Mouse (Mus musculus): ENCODE results near the gene Kel.

Gene Kel

GRCm38 (mm10) chr6:41704123-41704522 lies at the start of gene Kel:
Gene Kel (minus strand): TSS chr6:41704339.
- DNase-seq (ENCODE audit: extremely low read depth, insufficient read length, low spot score) = no peak

- DNase-seq (ENCODE audit: extremely low read depth, insufficient read length, low spot score) = no peak
Observed at GRCm38 (mm10) chr6:41744664-41745392, 40.7 kb upstream of the Kel start.

- DNase-seq (ENCODE audit: extremely low read depth, insufficient read length, low spot score) = no peak
Observed at GRCm38 (mm10) chr6:41741101-41741500, 37.0 kb upstream of the Kel start.

- DNase-seq (ENCODE audit: extremely low read depth, insufficient read length, low spot score) = no peak
Observed at GRCm38 (mm10) chr6:41734719-41735470, 30.8 kb upstream of the Kel start.

GRCm38 (mm10) chr6:41727989-41728609 lies 24.0 kb upstream of the Kel start:
- DNase-seq (ENCODE audit: extremely low read depth, insufficient read length, low spot score) = no peak

- no peak for DNase-seq (ENCODE audit: extremely low read depth, insufficient read length, low spot score)
Observed at GRCm38 (mm10) chr6:41721430-41721829, 17.3 kb upstream of the Kel start.

GRCm38 (mm10) chr6:41710281-41710680 lies 6.1 kb upstream of the Kel start:
- DNase-seq (ENCODE audit: extremely low read depth, insufficient read length, low spot score) = no peak

- no peak for DNase-seq (ENCODE audit: extremely low read depth, insufficient read length, low spot score)
Observed at GRCm38 (mm10) chr6:41706275-41706674, 2.1 kb upstream of the Kel start.

- no peak for DNase-seq (ENCODE audit: extremely low read depth, insufficient read length, low spot score)
Observed at GRCm38 (mm10) chr6:41702928-41703327, 1.2 kb downstream of the Kel start.

- no peak for DNase-seq (ENCODE audit: extremely low read depth, insufficient read length, low spot score)
Observed at GRCm38 (mm10) chr6:41701245-41701644, 2.9 kb downstream of the Kel start.

- no peak for DNase-seq (ENCODE audit: extremely low read depth, insufficient read length, low spot score)
Observed at GRCm38 (mm10) chr6:41694407-41694806, 9.7 kb downstream of the Kel start.

- DNase-seq (ENCODE audit: extremely low read depth, insufficient read length, low spot score) = no peak
Observed at GRCm38 (mm10) chr6:41692200-41692599, 11.9 kb downstream of the Kel start.

- no peak for DNase-seq (ENCODE audit: extremely low read depth, insufficient read length, low spot score)
Observed at GRCm38 (mm10) chr6:41685596-41685995, 18.5 kb downstream of the Kel start.

- no peak for DNase-seq (ENCODE audit: extremely low read depth, insufficient read length, low spot score)
Observed at GRCm38 (mm10) chr6:41684911-41685310, 19.2 kb downstream of the Kel start.

GRCm38 (mm10) chr6:41684131-41684530 lies 20.0 kb downstream of the Kel start, which contains the start of gene Llcfc1:
Gene Llcfc1 (plus strand): TSS chr6:41684431.
- no peak for DNase-seq (ENCODE audit: extremely low read depth, insufficient read length, low spot score)

- DNase-seq (ENCODE audit: extremely low read depth, insufficient read length, low spot score) = no peak
Observed at GRCm38 (mm10) chr6:41681656-41682055, 22.5 kb downstream of the Kel start.

- no peak for DNase-seq (ENCODE audit: extremely low read depth, insufficient read length, low spot score)
Observed at GRCm38 (mm10) chr6:41680669-41681068, 23.5 kb downstream of the Kel start, which contains the start of gene Trpv5. Gene Trpv5 (minus strand): TSS chr6:41680769.

- DNase-seq (ENCODE audit: extremely low read depth, insufficient read length, low spot score) = no peak
Observed at GRCm38 (mm10) chr6:41676530-41676929, 27.6 kb downstream of the Kel start.

GRCm38 (mm10) chr6:41662320-41662719 lies 41.8 kb downstream of the Kel start:
- DNase-seq (ENCODE audit: extremely low read depth, insufficient read length, low spot score) = no peak

GRCm38 (mm10) chr6:41658487-41658886 lies 45.7 kb downstream of the Kel start:
- DNase-seq (ENCODE audit: extremely low read depth, insufficient read length, low spot score) = no peak

- DNase-seq (ENCODE audit: extremely low read depth, insufficient read length, low spot score) = no peak
Observed at GRCm38 (mm10) chr6:41654648-41655047, 49.5 kb downstream of the Kel start.
